Mouse (Mus musculus) right cerebral cortex, postnatal 25 days (tissue): ENCODE measurements around the gene Ctsw.

Experiments used
- DNase-seq: peaks from one replicate; pipeline ENCODE4 v3.0.0; 2022

The Ctsw gene

DNA sequence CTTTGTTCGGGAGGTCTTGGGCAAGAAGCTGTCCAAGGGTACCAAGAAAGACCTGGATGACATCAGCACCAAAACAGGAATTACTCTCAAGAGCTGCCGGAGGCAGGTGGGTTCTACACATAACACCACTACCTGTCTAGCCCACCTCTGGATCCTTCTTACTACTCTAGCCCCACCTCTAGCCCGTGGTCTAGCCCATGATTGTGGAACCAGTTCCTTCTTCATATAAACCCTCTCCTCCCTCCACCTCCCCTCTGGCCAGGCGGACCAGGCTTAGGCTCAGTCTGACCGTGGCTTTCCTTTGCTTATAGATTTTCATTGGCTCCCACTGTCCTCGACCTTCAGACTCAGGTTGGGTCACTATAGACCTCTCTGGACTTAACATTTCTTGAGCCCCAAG, 6.9 kb downstream of the Ctsw start:
- no peak for DNase-seq

DNA sequence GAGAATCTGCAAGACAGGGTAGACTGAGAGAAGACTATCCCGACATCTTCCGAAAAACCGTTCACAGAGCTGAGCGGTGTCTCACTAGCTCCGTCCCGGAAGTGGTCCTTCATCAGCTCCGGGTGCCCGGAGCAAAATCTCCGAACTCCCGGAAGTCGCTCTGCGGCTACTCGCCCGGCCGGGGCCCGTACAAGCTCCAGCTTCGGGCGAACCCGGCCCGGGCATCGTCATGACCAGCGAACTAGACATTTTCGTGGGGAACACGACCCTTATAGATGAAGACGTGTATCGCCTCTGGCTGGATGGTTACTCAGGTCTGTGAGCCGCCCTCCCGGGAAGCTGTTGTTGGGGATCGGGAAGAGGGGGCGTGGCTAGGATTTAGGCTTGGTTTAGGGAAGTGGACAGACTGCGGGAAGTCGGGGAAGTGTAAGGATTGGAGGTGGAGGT, 7.8 kb downstream of the Ctsw start, which contains the start of gene Fibp:
Gene Fibp (plus strand): TSS at position 151 of the 447 bp plus-strand sequence.
- DNase-seq, result peak; percentile 87

DNA sequence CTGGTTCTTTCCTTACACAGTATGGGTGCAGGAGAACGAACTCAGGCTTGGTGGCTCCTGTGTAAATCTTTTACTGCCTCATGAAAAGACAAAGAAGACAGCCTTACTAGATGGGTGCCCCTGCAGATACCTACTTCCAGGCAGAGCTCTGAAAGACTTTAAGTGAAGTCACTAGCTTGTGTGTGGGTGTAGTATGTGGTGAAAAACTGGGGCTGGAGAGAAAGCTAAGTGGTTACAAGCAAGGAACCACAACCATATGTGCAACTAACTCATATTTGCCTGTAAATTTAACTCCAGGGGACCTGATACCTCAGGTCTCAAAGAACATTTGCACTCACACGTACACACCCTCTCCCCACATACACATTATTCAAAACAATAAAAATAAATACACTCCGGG, 8.4 kb downstream of the Ctsw start:
- no peak for DNase-seq

DNA sequence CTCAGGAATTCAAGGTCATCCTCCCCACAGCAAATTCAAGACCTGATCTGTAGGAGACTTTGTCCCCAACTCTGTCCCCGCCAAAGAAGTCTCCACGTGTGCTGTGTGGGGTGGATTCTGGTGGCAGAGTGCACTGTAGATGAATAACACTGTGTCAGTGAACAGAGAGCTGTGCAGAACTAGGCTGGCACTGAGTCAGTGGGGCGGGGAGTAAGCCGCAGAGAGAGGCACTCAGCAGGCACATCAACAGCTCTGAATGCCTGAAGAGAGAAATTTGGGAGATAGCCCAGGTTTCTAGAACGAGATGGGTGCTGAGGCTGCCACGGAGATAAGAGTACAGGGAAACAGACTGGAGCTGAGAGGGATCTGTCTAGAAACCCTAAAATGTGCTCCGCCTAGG, 9.3 kb downstream of the Ctsw start:
- DNase-seq, result peak; percentile 55

DNA sequence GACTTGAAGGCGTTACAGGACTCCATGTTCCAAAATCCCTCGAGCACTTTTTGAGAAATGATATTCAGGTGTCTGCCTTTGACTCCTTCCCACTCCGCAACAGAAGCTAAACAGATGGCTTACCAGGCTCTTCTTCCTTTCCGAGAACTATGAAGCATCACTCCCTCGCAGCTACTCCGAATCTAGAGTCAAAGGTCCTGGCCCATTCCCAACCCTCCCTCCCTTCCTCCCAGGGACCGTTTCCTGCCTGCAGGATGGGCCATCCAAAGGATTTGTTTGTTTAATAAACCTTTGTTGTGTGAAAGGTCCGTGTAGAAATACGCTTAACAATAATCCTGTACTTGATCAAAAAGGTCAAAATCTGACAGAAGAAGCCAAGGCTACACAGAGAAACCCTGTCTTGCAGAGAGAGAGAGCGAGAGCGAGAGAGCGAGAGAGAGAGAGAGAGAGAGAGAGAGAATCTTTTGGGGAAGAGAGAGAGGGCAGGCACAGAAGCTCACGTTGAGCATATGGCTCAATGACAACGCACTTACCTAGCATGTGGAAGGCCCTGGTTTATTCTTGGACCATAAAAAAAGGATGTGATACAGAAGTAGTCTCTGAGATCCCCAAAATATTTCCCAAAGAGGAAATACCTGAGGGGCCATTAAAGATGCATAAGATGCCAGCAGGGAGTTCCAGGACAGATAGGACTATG, 10.4 kb downstream of the Ctsw start, which contains the start of gene Ccdc85b:
Gene Ccdc85b (minus strand): TSS at position 149 of the 697 bp plus-strand sequence.
- no peak for DNase-seq

DNA sequence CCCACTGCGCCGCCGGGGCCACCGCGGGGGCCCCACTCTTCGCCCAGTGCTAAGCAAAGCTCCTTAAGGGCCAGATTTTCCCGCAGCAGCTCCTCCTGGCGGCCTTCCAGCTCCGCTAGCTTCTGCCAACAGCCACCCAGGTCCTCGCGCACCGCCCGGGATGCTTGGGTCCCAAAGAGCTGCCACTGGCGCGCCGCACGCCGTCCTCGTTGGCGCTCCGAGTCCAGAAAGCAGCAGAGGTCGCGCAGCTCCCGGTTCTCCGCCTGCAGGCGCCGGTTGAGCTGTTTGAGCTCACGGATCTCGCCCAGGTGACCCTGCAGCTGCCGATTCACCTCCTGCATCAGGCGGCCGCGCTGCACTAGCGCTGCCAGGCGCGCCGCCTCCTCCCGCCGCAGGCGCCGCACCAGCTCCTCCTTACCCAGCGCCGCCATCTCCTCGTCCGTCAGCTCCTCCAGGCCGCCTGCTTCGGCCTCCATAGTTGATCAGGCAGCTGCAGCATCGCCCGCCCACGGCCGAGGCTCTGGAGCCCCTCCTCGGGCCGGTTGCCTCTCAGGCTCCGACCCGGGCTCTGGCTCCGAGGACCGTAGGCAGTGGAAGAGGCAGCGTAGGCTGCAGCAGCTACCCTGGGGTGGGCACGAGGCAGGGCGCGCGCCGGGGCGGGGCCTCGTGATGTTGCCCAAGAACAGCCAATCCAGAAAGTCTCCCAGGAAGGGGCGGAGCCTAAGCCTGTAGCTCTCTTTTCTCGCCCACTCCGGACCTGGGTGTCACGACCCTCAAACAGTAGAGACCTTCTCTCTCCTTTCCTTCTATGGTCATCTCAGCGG, 11.2 kb downstream of the Ctsw start:
- peak; percentile 96 for DNase-seq

DNA sequence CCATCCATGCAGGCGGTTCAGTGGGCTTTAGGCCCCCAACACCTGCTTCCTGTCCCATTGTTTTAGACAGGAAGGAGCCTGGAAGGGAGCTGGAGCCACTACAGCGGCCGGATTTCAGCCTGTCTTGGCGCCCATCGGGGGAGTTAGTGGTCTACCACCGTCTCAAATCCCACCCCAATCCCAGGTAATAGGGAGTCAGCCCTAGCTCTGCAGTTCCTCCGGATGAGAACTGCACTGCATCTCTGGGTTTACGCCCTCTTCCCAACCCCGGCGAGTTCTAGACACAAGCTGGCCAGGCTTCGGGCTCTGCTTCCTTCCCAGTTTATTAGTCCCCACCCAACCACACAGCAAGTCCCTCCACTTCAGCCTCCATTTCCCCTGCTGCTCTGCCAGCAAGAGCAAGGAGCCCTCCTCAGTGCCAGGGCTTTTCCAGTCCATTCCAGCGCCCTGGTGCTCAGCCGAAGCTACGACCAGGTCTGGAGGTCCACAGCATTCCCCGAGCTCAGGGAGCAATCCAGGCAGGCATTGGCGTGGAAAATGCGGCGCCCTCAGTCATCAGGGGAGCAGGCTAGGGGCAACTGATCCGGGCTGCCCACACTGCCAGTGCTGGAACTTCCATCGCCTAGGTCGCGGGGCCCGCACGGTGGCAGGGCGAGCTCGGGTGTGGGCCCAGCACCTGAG, 11.9 kb downstream of the Ctsw start:
- DNase-seq, result no peak

DNA sequence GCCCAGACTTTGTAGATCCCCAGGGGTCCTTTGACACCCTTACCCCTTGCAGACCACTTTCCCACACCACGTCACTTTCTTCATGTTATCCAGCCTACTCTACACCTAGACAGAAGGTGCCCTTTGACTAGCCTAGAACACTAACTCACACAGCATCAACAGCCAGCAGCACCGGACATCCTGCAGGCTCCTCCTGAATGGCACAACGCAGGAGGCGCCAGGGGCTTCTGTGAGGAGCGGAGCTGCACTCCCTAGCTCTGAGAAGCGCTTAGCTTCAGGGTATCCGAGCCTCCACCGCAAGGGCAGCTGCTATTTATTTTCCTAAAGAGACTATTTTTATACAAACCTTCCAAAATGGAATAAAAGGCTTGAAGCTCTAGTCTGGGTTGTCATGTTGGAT, 12.7 kb downstream of the Ctsw start:
- no peak for DNase-seq

DNA sequence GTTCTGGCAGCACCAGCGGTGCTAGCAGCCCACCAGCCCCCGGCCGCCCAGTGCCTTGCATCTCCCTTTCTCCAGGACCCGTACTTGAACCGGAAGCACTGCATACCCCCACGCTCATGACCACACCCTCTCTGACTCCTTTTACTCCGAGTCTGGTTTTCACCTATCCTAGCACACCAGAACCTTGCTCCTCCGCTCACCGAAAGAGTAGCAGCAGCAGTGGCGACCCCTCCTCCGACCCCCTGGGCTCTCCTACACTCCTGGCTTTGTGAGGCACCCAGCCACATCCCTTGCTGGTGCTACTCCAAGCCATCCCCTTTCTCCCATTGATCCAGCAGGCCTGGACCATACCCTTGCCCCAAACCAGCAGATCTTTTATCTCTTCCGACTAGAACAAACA, 13.3 kb downstream of the Ctsw start:
- no peak for DNase-seq

DNA sequence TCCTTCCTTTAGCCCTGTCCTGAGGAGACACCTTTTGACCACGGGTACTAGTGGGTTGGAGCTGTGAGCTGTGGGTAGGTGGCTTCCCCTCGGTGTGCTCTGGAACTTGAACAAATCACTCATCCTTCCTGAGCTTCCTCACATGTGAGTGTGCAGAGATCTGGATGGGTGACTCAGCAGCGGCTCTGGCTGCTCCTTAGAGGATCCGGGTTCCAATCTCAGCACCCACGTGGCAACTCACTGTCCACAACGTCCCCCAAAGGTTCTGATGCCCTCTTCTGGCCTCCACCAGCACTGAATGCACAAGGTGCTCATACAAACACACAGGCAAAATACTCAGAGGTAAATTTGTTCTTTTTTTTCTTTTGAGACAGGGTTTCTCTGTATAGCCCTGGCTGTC, 16.5 kb downstream of the Ctsw start:
- no peak for DNase-seq

DNA sequence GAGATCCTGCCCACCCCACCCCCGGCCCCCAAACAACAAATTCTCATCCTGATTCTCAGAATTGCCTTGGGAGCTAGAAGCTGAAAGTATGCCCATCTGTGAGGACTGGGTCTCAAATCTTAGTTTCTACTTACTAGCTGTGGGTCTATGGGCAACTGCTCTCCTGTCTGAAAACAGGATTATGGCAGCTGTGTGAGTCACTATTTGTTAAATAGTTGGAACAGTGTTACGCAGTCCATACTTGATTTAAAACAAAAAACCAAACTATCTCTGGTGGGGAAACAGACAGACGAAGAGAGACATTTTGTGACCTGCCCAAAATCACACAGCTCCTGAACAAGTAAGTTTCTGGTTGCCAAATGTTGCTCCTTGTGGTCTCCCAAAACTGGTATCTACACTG, 18.6 kb downstream of the Ctsw start:
- DNase-seq, result no peak

DNA sequence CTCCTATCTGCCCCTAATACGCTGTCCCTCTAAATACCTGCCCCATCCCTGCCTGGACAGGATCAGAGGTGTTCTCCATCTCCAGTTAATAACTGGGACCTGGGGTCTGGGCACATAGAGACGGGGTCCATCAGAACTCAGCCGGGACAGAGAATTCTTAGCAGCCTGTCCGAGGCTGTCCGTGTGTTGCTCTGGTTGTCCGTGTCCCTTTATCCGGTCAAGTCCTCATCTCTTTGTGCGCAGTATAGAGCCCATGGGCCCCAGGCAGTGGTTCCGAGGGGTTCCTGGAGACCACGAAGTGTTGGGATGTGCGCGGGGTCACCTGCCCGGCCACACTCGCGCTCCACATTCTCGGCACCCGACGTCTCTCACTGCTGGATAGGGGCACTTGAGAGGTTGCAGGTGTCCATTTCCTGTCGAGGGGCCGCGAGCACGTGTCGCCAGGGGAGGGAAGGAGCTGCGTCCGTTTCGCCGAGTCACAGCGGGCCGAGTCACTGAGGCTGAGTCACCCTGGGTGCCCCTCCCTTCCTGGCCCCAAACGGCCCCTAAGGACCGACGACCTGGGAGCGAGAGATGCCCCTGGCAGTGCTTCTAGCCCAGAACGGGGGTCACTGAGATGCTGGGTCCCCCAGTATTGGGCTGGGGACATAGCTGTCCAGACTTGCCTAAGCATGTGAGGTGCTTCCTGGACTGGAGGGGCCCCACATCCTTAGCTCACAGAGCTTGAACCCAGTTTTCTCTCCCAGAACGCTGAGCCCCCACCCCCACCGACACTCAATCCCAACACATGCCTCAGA, 19.8 kb downstream of the Ctsw start:
- DNase-seq, result no peak

DNA sequence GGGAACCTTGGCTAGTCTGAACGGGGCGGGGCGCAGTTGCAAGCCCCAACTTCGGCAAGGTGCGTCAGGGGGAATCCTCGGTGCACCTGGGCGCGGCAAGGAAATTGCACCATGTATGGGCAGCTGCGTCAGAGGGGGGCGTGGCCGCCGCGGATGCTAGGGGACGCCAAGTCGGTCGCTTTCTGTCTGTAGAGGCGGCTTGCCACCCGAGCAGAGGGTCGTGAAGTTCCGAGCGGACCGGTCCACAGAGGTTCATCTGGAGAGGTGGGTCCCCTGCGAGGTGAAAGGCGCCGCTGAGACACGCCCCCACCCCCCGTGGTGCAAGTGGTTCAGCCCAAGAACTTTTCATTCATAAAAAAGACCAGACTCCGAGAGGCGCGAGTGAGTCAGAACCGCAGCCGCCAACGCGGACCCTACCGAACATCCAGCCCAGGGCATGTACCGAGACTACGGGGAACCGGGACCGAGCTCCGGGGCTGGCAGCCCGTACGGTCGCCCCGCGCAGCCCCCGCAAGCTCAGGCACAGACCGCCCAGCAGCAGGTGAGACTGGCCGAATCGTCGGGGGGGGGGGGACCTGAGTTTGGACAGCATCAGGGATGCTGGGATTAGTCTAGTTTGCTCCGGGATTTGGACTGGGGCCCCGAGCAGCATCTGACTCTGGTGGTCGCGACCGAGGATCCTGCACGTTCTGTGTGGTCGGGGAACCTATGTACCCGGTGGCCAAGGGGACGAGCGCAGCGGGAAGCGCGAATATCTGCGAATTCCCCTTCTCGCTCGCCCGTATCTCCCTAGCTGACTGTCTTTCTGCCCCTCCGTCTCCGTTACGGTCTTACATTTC, 20.6 kb downstream of the Ctsw start, which contains the start of gene Fosl1:
Gene Fosl1 (plus strand): TSS at position 33 of the 839 bp plus-strand sequence.
- peak; percentile 74 for DNase-seq

DNA sequence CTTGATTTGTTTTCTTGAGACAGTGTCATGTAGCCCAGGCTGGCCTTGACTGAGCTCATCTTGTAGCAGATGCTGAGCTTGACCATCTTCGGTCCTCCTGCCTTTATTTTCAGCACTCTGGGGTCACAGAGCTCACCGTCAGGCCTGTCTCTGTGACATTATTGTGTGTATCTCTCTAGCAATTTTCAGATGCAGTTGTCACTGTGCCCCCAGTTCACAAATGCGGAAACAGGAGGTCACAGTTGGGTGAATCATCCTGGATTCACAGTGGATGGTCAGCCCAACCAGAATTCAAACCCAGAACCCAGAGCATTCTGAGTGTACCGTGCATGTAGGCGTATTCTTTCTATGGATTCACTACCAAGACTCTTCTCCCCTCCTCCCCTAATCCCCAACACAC, 22.6 kb downstream of the Ctsw start:
- no peak for DNase-seq

DNA sequence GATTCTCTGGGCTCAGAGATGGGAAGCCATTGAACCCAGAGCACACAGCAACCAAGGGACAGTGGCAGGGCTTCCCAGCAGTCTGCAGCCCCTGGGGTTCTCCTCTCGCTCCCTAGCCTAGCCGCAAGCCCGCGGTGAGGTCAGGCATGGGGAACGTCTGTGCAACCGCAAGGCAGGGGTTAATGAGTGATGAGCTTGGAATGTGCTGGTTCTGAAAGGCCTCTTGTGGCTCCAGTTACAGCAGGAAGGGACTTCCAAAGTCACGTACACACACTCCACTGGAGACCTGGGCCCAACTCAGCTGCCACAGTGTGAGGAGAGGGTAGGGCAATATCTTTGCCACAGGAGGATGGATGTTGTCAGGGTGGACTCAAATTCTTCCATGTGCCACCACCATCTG, 23.4 kb downstream of the Ctsw start:
- no peak for DNase-seq

DNA sequence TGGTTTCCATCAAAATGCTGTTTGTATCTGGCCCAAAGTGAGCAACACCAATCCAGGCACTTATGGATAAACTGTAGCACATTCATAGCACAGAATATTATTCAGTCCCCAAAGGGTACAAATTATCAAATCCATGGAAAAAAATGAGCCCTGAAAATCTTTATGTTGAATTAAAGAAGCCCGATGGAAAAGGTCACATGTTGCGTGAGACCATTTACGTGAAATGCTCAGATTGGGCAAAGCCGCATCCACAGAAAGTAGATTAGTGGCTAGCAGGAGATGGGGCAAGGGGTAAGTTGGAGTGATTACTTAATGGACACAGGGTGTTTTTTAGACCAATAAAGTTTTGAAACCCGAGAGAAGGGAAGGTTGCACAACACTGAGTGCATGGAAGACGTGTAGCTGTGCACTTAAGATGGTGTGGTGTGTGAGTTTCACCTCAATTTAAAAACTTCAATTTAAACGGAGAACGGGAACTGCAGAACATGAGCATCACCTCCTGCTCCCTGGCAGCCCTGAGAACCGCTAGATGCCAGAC, 23.9 kb downstream of the Ctsw start:
- DNase-seq, result no peak

DNA sequence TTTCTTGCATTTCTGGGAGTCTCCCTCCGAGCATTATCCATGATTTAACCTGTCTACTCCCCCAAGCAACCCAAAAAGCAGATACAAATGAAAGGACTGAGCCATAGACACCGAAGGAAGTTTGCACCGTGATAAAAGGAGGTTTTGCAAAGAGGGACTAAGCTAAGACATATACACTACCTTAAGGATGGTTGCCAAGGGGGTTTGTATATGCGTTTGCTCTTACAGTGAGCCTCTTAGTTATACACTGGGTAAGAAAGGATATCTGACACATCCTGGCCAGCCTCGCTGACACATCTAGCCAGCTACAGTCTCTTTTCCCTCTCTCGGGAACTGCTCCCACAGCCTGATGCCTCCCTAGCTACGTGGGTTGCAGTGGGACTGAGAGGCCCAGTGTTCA, 34.4 kb downstream of the Ctsw start:
- DNase-seq, result no peak

DNA sequence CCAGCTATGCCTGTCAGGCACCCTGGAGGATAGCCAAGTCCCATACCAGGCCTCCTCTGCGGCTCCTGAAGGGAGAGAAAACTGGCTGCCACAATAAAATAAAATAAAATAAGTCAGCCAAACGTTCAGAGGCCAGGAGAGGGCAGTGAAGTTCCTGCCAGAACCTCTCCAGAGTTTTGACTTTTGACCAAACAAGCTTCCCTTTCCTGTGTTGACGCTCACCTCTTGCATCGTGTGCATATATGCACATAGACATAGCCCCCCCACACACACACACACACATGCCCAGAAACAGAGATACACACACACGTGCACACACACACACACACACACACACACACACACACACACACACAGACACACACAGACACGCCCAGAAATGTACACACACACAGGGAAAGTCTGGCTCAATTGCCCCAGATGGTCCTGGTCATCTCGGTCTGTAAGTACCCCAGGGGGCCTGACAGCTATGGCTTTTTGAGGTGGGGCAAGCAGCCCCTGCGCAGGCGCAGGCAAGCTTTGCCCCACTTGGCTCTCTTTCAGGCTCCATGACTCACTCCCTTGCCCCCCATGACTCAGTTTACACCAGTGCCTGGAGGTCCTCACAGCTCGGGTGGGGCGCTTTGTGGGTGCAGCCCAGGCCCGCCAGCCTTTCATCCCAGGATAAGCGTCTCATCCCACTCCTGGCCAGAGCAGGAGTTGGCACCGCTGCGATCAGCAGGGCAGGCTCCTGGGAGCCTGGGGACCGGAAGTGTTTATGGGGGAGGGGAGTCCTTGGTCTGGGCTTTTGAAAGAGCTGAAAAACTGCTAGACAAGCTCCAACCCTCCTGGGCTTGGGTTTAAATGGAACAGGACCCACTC, 35.1 kb downstream of the Ctsw start:
- DNase-seq, result no peak

DNA sequence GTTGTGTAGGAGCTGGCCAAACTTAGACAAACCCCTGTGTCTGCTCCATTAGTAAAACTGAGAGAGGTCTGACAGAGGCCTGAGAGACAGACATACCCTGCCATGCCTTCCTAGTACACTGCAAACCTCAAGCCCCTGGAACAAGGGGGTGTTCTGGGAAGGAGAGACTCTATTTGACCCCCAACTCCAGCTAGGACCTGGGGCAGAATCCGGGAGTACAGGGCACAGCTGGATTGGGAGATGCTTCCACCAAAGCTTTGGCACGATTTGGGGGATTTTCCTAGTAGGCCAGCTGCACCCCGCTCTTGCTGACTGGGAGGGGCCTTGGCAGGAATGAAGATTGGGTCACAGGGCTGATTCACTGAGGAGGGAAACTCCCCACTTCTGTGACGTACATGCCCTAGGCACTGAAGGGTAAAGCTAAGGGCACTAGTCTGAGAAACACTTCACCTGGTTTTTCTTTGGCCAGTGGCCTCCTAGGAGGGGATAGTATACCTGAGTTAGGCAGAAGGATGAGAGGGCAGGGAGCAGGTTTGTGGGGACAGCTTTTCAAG, 36.3 kb downstream of the Ctsw start:
- no peak for DNase-seq

DNA sequence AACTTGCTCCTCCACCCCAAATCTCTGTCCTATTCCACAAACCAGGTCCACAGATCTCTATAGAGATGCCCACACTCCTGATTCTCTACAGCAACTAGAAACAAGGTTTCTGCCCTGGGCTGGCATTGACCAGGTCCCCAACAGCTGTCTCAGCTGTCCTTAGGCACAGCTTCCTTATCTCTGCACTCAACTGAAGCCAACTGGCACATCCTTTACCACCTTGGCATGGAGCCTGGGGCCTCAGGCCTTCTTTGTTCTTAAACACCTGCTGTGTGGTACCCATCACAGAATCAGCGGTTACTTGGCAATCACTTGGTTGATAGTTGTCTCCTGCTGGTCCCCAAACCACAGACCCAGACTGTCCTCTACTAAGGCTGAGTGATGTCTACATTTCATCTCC, 37.9 kb downstream of the Ctsw start:
- DNase-seq, result no peak
